Mouse (Mus musculus) CD4-positive, CD25-positive, alpha-beta regulatory T cell, adult 4 months (primary cell): ENCODE data around the gene Acacb. TPM values are rescaled to one million over a fixed set of nuclear protein-coding genes. Genes with fewer than 3 reads are reported as not detected.

Experiments
- ATAC-seq: one replicate; pipeline ENCODE4 v1.8.0; 2017
- polyA plus RNA-seq, 2 experiments: library from polyadenylated mRNA; unstranded; fragments of 100-300 nt; shearing (Covaris generic); gene quantifications; one replicate each; pipeline ENCODE4 v1.2.1; 2017

Acacb gene
- polyA plus RNA-seq, 2 experiments from 2014 or later = 0.24 to 0.62 TPM

DNA sequence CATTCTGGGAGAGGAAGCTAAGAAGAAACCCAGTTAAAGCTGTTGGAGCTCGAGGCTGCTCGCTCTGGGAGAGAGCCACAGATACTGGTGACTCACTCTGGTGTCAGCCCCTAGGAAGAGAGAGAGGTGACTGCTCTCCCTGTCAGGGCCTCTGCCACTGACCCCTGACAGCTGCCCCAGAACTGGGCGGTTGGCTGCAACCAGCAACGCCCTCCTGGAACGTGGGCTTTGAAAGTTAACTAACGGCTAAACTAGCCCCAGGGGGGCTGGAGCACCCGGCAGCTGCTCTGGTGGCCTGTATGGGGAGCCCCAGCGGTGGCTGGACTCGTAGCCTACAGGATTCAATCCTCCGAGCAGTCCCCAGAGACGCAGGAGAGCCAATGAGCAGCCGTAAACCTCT, 123.6 kb downstream of the Acacb start:
- ATAC-seq = no peak

DNA sequence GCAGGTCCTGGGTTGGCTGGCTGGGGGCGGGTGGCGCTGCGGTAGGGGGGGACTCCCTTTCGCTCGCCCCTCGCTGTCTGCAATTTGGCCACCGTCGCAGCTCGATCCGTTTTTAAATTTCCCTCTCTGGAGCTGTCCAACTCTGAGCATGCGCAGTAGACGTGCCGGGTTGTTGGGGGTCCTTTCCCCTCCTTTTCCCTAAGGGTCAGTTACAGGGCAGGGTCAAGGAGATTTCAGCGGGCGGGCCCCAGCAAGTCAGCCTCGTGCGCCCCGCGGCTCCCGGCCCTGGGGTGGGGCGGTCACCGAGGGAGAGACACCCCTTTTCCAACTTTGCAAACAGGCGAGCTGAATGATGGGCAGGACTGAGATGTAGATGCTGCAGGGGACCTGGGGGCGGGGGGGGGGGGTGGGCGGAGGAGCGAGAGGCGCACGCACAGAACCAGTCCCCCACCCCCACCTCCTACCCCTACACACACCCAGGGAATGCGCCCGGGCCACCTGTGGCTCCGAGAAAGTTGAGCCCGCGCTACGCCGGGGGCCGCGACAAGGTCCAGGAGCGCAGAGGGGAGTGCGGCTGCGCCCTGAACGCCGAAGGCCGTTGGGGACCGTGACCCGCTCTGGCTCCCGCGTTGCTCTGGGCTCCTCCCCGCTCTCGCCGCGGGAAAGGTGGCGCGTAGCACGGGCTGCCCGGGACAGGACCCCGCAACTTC, 127.5 kb downstream of the Acacb start, which contains the start of gene Foxn4:
TSS of gene Foxn4 (minus strand) at position 115 of the 710 bp plus-strand sequence.
- no peak for ATAC-seq

DNA sequence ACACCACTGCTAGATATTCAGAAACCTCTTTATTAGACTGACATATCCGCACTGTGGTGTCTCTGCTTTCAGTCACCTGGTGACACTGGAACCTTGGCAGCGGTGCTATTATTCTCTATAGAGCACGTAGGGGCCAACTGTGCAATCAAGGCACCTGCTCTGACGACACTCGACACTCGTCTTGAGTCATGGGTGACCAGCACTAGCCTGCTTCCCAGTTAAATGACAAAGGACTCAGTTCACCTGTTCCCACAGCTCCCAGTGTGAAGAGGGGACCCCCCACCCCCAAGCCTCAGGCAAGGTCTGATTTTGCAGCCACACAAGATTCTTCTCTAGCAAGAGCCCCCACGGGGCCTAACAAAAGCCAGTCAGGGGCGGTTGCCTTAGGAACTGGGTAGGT, 129.0 kb downstream of the Acacb start:
- no peak for ATAC-seq

DNA sequence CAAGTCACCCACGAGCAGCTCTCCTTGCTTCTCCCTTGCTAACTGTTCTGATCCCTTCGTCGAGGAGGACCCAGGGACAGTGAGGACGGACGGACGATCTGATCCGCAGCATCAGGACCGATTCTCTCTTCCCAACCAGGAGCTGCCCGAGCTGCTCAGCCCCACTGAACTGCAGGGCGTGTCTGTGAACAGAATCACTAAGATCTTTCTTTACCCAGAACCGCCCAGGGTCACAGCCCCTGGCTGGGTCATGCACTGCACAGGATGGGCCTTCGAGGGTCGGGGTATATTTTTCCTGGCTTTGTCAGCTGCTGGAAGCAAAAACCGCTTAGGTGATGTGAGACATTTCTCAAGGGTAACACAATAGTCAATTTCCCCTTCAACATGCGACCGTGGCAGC, 129.7 kb downstream of the Acacb start:
- no peak for ATAC-seq

GRCm38 (mm10) chr5:114279382-114280143, 133.2 kb downstream of the Acacb start:
- ATAC-seq = no peak

DNA sequence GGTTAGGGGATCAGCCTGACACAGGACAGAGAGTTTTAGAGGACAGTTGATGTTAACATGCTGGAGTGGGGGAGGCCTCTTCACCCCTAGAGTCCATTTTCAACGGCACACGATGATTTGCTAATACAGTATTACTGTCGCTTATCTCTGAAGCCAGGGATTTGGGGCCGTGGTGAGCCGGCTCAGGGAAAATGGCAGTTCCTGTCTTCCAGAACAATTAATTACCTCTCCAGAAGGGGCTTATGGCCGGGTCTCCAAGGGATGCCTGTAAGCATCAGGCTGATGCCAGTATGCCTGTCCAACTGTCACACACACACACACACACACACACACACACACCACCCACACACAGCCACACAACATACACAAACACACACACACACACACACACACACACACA, 136.0 kb downstream of the Acacb start:
- no peak for ATAC-seq

GRCm38 (mm10) chr5:114284604-114285397, 138.5 kb downstream of the Acacb start:
- no peak for ATAC-seq

DNA sequence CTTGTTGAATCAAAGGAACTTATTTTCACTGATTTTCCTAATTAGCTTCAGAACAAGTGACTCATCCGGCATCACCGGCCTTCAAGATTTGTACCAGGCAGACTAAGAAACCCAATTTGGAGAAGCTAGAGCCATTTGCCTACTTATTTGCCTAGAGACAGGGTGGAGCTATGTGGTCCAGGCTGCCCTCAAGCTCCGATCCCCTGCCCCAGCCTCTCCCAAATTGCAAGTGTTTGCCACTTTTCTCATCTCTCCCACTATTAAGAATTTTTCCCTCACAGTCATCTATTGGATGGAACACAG, 139.0 kb downstream of the Acacb start:
- no peak for ATAC-seq

DNA sequence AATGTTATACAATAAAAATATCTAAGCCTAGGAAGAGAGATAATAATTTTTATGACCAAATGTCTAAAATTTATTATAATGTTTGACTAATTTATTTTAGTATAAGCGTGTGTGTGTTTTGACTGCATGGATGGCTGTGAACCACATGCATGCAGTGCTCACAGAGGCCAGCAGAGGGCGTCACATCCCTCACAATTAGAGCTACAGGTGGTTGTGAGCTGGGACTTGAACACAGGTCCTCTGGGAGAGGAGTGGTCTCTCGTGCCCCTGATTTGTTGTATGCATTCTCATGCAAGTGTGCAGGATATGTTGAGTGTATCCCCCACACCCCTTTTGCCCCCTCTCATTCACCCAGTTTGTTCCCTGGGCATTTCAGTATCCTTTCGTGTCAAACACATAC, 139.8 kb downstream of the Acacb start:
- no peak for ATAC-seq

DNA sequence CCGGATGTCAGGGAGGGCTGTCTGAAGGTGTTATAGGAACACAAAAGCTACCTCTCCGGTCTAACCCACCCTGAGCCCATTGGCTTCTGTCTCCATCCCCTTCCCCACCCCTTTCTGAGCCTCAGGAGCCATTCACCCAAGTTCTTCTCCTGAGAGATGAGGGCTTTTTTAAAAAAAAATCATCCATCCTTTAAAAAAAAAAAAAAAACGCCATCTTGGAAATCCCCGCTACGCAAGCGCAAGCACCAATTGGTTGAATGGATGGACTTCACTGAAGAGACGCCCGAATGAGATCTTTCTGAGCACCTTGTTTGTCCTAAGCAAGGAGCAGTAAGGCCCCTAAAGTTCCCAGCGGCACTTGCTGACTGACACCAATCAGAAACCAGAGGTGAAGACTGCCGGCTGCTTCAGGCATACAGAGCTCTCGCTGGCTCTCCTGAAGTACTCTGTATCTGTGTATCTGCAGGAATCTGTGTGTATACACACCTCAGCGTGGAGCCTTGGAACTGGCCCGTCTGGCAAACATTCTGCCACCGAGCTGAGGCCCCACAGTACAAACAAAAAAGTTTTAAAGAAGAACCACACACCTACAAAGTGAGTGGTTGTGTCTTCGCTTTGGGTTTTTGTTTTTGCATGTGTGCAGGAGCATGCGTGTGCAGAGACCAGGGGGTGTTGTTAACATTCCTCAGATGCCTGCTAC, 140.7 kb downstream of the Acacb start:
- ATAC-seq = no peak

DNA sequence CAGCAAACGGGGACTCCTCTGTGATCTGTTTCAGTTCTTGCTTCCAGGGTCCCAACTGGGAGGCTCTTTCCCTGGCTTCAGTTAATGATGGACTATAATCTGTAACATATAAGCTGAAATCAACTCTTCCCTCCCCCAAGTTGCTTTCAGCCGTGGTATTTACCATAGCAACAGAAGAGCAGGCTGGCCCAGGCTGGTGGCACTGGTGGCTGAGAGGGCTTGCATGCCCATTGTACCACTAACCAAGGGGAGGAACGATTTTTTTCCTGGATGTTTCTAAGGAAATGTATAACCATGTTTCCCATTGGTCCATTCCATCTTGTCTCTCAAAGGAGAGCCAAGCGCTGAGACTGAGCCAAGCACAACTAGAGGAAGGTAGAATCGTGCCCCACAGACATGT, 142.1 kb downstream of the Acacb start:
- no peak for ATAC-seq

DNA sequence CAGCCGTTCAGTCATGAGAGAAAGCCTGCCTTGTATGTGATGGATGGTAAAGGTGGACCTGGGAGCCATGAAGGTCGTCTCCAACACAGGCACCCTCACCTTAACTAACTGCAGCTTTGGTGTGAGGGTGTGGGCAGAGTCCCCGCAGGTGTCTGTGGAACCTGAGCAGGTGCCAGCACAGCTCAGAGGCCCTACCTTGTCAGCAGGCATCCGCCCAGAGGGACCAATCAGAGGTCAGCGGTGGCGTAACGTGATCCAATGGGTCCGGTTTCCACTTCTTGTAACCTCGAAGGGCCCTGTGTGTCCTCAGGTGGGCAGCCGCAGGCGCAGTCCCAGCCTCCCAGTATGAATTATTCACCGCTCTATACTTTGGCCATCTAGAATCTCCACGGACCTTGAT, 142.5 kb downstream of the Acacb start, which contains the start of gene Myo1h:
TSS of gene Myo1h (plus strand) at position 293 of the 400 bp plus-strand sequence.
- ATAC-seq = no peak

DNA sequence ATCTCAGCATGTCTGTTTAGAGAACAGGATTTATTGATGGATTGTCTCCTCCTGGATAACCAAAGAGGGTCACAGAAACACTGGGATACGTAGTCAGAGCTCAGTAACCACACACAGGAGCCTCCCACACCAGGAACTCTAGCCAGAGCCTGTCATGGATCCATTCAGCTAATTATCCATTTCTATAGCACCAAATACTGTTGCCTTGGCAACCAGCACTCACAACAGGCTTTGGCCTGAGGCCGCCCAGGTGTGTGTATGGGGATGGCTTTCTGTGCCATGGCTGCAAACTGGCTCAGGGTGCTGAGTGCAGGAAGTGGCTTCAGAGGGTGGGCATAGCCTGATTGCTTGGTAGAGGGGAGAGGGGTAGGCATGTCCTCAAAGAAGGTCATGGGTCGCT, 143.7 kb downstream of the Acacb start:
- ATAC-seq = no peak

DNA sequence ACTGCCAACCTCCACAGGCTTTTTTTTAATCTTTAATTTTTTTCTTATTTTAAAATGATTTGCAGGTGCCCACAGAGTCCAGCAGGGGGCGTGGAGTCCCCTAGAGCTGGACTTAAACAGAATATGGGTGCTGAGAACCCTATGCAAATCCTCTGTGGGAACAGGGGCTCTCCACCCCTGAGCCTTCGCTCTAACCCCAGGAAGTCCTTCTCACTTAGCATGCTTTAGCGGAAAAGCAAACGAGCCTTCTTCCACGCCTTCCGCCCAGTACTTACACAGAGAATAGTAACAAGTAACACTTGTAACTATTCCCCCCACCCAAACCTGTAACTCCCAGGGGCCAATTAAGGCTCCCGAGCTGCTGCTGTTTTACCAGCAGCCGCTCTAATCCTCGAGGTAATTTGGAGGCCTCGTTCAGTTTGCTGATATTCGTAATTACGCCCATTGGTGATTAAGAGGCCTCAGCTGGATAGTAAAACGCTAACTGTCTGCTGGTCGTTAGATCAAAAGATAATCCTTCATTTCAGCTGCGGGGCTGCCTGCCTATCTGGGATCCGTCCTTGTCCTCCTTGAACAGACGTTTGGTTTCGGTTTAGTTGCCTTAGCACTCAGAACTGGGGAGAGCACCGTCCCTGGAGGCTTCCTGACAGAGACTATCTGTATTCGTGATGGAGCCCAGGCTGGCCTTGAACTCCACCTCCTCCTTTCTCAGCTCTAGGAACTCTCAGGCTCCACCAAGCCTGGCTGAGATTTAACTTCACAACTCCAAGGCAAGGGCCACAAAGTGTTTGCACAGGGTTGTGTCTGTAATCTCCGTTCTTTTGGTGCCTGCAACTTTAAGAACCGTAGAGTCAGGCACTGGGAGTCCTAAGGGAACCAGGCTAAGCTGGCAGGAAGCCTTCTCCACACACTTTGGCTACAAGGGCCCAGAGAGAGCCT, 150.6 kb downstream of the Acacb start:
- no peak for ATAC-seq

GRCm38 (mm10) chr5:114298212-114298894, 152.0 kb downstream of the Acacb start:
- no peak for ATAC-seq

- ATAC-seq = no peak
Measured at GRCm38 (mm10) chr5:114299156-114299855, 153.0 kb downstream of the Acacb start.

GRCm38 (mm10) chr5:114299883-114300610, 153.7 kb downstream of the Acacb start:
- ATAC-seq = no peak
